Mouse (Mus musculus): ENCODE measurements around the gene Sytl1.

DNA sequence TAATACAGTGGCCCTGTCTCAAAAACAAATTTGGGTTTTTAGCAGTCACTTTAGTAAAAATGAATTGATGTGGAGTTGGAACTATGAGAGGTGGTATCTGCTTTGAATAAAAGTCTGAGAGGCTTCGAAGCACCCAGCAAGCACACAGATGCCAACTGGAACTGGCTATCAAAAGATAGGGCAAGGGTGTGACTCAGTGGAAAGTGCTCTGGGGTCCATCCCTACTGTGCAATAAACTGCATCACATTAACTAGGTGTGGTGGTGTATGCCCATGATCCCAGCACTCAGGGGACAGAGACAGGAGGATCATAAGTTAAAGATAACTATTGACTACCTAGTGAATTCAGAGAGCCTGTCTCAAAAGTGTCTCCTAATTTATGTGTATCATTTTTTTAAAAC, 28.3 kb upstream of the Sytl1 start:
- TF ChIP-seq POLR2A (IDR thresholded peaks at IDR 0.05; ENCODE audit: borderline replicate concordance, control insufficient read depth, low read depth, low read length): no peak
- no peak for TF ChIP-seq CTCF (IDR thresholded peaks at IDR 0.05; ENCODE audit: control insufficient read depth, insufficient read depth, low read length)

Measured in bone marrow, adult 2 months (tissue).